Mouse (Mus musculus): ENCODE data around the gene Arrdc3.

- no peak for TF ChIP-seq POLR2A (IDR thresholded peaks at IDR 0.05; ENCODE audit: borderline replicate concordance, control insufficient read depth, low read depth, low read length)
- no peak for TF ChIP-seq CTCF (IDR thresholded peaks at IDR 0.05; ENCODE audit: control insufficient read depth, insufficient read depth, low read length)
Measured at GRCm38 (mm10) chr13:80940421-80940820, 57.2 kb downstream of the Arrdc3 start.

Data from bone marrow, adult 2 months (tissue).